Mouse (Mus musculus): ENCODE measurements at regions not wholly inside any gene's neighbourhood (a gene's known extent, or its start where the extent isn't known, plus 50 kb on each side); places are given as distances from the start of the nearest gene placed in this dataset.

DNA sequence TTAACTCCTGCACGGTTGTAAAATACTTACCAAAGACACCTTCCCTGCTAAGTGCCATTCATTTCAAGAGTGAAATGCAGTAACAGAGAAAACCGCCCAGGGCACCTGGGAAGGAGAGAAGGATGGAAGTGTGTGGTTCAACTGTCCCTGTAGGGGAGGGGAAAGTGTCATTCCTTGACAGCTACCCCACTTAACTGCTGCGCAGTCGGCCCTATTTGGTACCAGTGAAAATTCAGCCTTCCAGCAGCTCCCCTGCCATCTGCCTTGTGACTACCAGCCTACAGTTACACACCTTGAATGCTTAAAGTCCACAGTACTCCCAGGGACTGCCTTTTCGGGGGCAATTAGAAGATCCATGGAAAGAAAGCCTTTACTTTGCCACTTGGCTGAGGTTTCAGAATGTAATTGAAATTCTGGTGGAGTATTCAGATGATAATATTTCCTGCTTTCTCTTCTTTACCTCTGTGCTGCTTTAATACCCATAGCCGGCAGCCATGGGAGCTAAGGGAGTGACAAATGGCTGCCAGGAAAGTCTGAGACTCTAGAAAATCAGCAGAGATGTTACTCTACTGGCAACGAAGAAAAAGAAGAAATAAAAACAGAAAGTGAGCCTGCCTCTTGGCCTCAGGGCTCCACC is 780.5 kb downstream of the Diaph3 start:
- Histone ChIP-seq H3K4me3 (replicated peaks; ENCODE audit: low read depth, low read length) (no peak overlapping the region), H3K27ac (replicated peaks; ENCODE audit: low read depth, low read length) (peak overlapping the region; percentile 5; the same call in 1 of the 2 replicates), H3K9me3 (ENCODE audit: control insufficient read depth, low read length) (no peaks in the 10 kb centered on the region), H3K9ac (replicated peaks; ENCODE audit: low read length) (no peak overlapping the region), H3K27me3 (ENCODE audit: control insufficient read depth, insufficient read depth, low read length) (no peaks in the 10 kb centered on the region), H3K4me2 (ENCODE audit: low read length) (peak overlapping the region; percentile 21; the same call in 1 of the 2 replicates), H3K4me1 (ENCODE audit: control insufficient read depth, insufficient read depth, low read length) (peaks cover 17% of the 10 kb centered on the region; the same call in 1 of the 2 replicates), H3K36me3 (ENCODE audit: control insufficient read depth, insufficient read depth, low read length) (no peaks in the 10 kb centered on the region)
- DNase-seq: peak; percentile 57
- WGBS: 23% methylated on average over 7 of the region's 7 CpGs
- ATAC-seq (ENCODE audit: low FRiP score, low TSS enrichment): 0 out of 2 replicates have a peak, but pooled peaks have one; percentile 50

DNA sequence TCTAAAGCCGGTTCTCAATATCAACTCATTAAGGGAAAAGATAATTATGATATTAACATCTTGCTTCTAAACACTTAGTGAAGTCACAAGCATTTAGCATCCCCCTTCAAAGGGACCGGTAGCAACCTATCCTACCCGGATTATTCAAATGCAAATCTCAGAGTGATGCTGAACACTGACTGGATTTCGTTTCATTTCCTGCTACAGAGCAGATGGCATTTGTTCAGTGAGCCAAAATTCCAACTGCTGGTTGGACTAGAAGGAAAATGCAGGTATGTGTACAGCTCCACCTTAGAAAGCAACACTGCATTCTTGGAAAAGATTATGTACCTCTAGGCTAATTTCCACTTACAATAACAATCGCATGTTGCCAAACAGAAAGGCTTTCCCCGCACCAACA is 782.5 kb downstream of the Diaph3 start:
- no peak for ATAC-seq (ENCODE audit: low FRiP score, low TSS enrichment)

DNA sequence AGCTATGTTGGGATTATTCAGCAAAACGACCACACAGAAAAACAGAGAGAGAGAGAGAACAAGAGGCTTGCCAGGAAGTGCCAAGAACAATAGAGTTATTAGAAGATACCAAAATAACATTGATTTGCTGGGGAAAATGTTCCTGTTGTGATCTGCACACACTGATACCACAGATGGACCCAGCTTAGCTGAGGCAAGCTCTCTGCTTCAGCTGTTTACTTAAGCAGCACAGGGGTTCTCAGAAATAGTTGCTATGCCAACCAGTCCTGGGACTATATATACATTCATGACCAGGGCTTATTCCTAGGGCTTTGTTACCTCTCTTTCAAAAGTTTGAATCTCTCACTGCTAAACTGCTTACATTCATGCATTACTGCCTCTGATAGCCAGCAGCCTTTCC is 790.5 kb downstream of the Diaph3 start:
- DNase-seq: peak; percentile 64
- Histone ChIP-seq H3K4me3 (replicated peaks; ENCODE audit: low read depth, low read length) (no peak overlapping the region), H3K9ac (replicated peaks; ENCODE audit: low read length) (no peak overlapping the region), H3K27ac (replicated peaks; ENCODE audit: low read depth, low read length) (no peak overlapping the region), H3K27me3 (ENCODE audit: control insufficient read depth, insufficient read depth, low read length) (no peaks in the 10 kb centered on the region), H3K36me3 (ENCODE audit: control insufficient read depth, insufficient read depth, low read length) (no peaks in the 10 kb centered on the region), H3K4me1 (ENCODE audit: control insufficient read depth, insufficient read depth, low read length) (0 out of 2 replicates have a peak, but pooled peaks cover 9% of the 10 kb centered on the region), H3K9me3 (ENCODE audit: control insufficient read depth, low read length) (no peaks in the 10 kb centered on the region), H3K4me2 (ENCODE audit: low read length) (no peak overlapping the region)
- no peak for ATAC-seq (ENCODE audit: low FRiP score, low TSS enrichment)
- WGBS: 59% methylated on average over 1 of the region's 1 CpGs

More for the DNA sequence above, 782.5 kb downstream of the Diaph3 start:
- Histone ChIP-seq H3K4me1 (ENCODE audit: control insufficient read depth, insufficient read depth, low read length) (peaks cover 17% of the 10 kb centered on the region; the same call in 1 of the 2 replicates), H3K27me3 (ENCODE audit: control insufficient read depth, insufficient read depth, low read length) (no peaks in the 10 kb centered on the region), H3K36me3 (ENCODE audit: control insufficient read depth, insufficient read depth, low read length) (no peaks in the 10 kb centered on the region), H3K9me3 (ENCODE audit: control insufficient read depth, low read length) (no peaks in the 10 kb centered on the region), H3K4me3 (replicated peaks; ENCODE audit: low read depth, low read length) (no peak overlapping the region), H3K27ac (replicated peaks; ENCODE audit: low read depth, low read length) (no peak overlapping the region), H3K9ac (replicated peaks; ENCODE audit: low read length) (no peak overlapping the region), H3K4me2 (ENCODE audit: low read length) (no peak overlapping the region)
- 63% methylated on average over 6 of the region's 6 CpGs for WGBS
- no peak for DNase-seq

- H3K4me2 ChIP-seq (ENCODE audit: low read length): no peak overlapping the region
- H3K4me3 ChIP-seq (replicated peaks; ENCODE audit: low read depth, low read length): no peak overlapping the region
- DNase-seq (no peak), ATAC-seq (ENCODE audit: low FRiP score, low TSS enrichment) (no peak)
- H3K36me3 ChIP-seq (ENCODE audit: control insufficient read depth, insufficient read depth, low read length): no peaks in the 10 kb centered on the region
- H3K4me1 ChIP-seq (ENCODE audit: control insufficient read depth, insufficient read depth, low read length): no peaks in the 10 kb centered on the region
- H3K27ac ChIP-seq (replicated peaks; ENCODE audit: low read depth, low read length): no peak overlapping the region
- no peaks in the 10 kb centered on the region for H3K27me3 ChIP-seq (ENCODE audit: control insufficient read depth, insufficient read depth, low read length)
- 90% methylated on average over 6 of the region's 6 CpGs for WGBS
- no peak overlapping the region for H3K9ac ChIP-seq (replicated peaks; ENCODE audit: low read length)
- H3K9me3 ChIP-seq (ENCODE audit: control insufficient read depth, low read length): no peaks in the 10 kb centered on the region
These were observed 802.0 kb downstream of the Diaph3 start for GRCm38 (mm10) chr14:86339007-86339406.

- H3K36me3 ChIP-seq (ENCODE audit: control insufficient read depth, insufficient read depth, low read length): no peaks in the 10 kb centered on the region
- ATAC-seq (ENCODE audit: low FRiP score, low TSS enrichment) (no peak), DNase-seq (peak; percentile 48)
- H3K27ac ChIP-seq (replicated peaks; ENCODE audit: low read depth, low read length): no peak overlapping the region
- H3K27me3 ChIP-seq (ENCODE audit: control insufficient read depth, insufficient read depth, low read length): no peaks in the 10 kb centered on the region
- H3K4me3 ChIP-seq (replicated peaks; ENCODE audit: low read depth, low read length): no peak overlapping the region
- H3K9ac ChIP-seq (replicated peaks; ENCODE audit: low read length): no peak overlapping the region
- H3K4me2 ChIP-seq (ENCODE audit: low read length): no peak overlapping the region
- H3K4me1 ChIP-seq (ENCODE audit: control insufficient read depth, insufficient read depth, low read length): no peaks in the 10 kb centered on the region
- WGBS: 51% methylated on average over 5 of the region's 5 CpGs
- no peaks in the 10 kb centered on the region for H3K9me3 ChIP-seq (ENCODE audit: control insufficient read depth, low read length)
These were observed 804.0 kb downstream of the Diaph3 start for GRCm38 (mm10) chr14:86337052-86337451.

DNA sequence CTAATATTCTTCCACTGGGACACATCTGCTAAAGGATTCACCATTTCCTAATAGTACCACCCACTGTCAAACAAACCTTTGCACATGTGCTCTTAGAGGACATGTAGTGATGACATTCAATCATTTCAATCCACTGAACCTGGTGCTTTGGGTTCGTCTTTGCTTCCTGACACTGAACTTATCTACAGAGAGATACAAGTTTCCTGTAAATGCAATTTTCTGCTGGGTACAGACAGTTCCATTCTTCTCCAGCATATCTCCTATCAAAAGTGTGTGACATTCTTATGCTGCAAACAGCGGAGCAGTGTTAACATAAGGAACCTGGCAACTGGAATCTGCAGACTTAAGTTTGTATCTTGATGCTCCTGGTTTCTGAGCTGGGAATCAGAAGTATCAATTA is 805.8 kb downstream of the Diaph3 start:
- ATAC-seq (ENCODE audit: low FRiP score, low TSS enrichment): no peak
- 87% methylated on average over 2 of the region's 2 CpGs for WGBS
- Histone ChIP-seq H3K36me3 (ENCODE audit: control insufficient read depth, insufficient read depth, low read length) (no peaks in the 10 kb centered on the region), H3K4me1 (ENCODE audit: control insufficient read depth, insufficient read depth, low read length) (no peaks in the 10 kb centered on the region), H3K27ac (replicated peaks; ENCODE audit: low read depth, low read length) (no peak overlapping the region), H3K4me3 (replicated peaks; ENCODE audit: low read depth, low read length) (no peak overlapping the region), H3K27me3 (ENCODE audit: control insufficient read depth, insufficient read depth, low read length) (no peaks in the 10 kb centered on the region), H3K9me3 (ENCODE audit: control insufficient read depth, low read length) (no peaks in the 10 kb centered on the region), H3K4me2 (ENCODE audit: low read length) (no peak overlapping the region), H3K9ac (replicated peaks; ENCODE audit: low read length) (no peak overlapping the region)
- DNase-seq: no peak

DNA sequence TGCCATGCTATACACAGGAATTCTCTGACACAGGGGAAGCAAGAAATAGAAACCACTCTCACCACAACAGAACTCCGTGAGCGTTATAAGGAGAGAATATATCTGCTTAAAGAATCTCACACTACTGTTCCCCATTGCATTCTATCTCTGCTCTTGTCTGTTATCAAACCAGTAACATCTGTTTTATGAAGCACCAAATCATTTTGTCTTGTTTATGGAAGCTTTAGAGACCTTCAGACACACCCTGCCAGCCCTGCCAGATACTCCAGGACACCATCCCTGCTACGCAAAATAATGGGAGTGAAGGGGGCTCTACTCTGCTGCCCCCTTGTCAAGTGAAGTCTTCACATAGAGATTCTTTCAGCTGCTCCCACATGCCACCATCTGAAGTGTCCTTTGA is 811.9 kb downstream of the Diaph3 start:
- no peaks in the 10 kb centered on the region for H3K4me1 ChIP-seq (ENCODE audit: control insufficient read depth, insufficient read depth, low read length)
- H3K9me3 ChIP-seq (ENCODE audit: control insufficient read depth, low read length): no peaks in the 10 kb centered on the region
- no peak overlapping the region for H3K9ac ChIP-seq (replicated peaks; ENCODE audit: low read length)
- H3K4me3 ChIP-seq (replicated peaks; ENCODE audit: low read depth, low read length): no peak overlapping the region
- no peak overlapping the region for H3K4me2 ChIP-seq (ENCODE audit: low read length)
- DNase-seq (no peak), ATAC-seq (ENCODE audit: low FRiP score, low TSS enrichment) (no peak)
- no peak overlapping the region for H3K27ac ChIP-seq (replicated peaks; ENCODE audit: low read depth, low read length)
- H3K36me3 ChIP-seq (ENCODE audit: control insufficient read depth, insufficient read depth, low read length): no peaks in the 10 kb centered on the region
- H3K27me3 ChIP-seq (ENCODE audit: control insufficient read depth, insufficient read depth, low read length): no peaks in the 10 kb centered on the region
- 78% methylated on average over 3 of the region's 3 CpGs for WGBS

DNA sequence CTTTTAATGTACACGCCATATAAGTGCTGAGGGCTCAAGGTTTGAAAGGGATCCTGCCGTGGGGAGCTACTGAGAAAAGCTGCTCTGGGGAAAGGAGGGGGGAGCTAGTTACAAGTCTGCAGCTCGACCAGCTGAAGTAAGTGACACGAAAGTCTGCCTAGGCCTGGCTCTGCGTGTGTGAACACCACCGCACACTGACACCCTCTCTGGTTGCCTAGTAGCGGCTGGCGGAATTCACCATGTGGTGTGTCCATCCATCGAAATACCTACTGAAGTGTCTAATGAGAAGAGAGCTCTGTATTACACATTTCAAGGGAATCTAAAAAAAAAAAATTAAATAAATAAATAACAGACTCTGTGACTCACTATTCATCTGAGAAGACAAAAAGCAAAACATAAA is 813.4 kb downstream of the Diaph3 start:
- H3K27ac ChIP-seq (replicated peaks; ENCODE audit: low read depth, low read length): no peak overlapping the region
- H3K9me3 ChIP-seq (ENCODE audit: control insufficient read depth, low read length): no peaks in the 10 kb centered on the region
- no peaks in the 10 kb centered on the region for H3K27me3 ChIP-seq (ENCODE audit: control insufficient read depth, insufficient read depth, low read length)
- no peaks in the 10 kb centered on the region for H3K36me3 ChIP-seq (ENCODE audit: control insufficient read depth, insufficient read depth, low read length)
- DNase-seq: peak; percentile 51
- ATAC-seq (ENCODE audit: low FRiP score, low TSS enrichment): no peak
- no peak overlapping the region for H3K4me3 ChIP-seq (replicated peaks; ENCODE audit: low read depth, low read length)
- no peak overlapping the region for H3K4me2 ChIP-seq (ENCODE audit: low read length)
- H3K9ac ChIP-seq (replicated peaks; ENCODE audit: low read length): no peak overlapping the region
- H3K4me1 ChIP-seq (ENCODE audit: control insufficient read depth, insufficient read depth, low read length): no peaks in the 10 kb centered on the region
- WGBS: 42% methylated on average over 9 of the region's 9 CpGs

DNA sequence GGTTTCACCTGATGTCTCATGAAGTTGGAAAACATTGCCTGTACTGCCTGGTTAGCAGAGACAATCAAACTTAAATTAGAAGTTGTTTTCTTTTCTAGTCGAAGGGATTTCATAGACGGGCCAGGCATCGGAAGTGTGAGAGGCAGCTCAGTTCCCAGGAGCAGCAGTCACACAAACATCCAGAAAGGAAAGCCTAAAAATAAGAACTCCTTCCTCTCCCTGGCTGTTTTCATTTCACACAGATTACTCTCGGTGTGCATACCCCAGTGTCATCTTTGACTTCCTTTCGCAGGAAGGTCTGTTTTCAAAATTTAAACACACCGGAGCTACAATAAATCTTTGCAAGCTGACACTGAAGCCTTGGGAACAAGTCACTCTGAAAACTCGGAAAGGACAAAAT is 818.7 kb downstream of the Diaph3 start:
- ATAC-seq (ENCODE audit: low FRiP score, low TSS enrichment): no peak
- no peak overlapping the region for H3K27ac ChIP-seq (replicated peaks; ENCODE audit: low read depth, low read length)
- no peaks in the 10 kb centered on the region for H3K36me3 ChIP-seq (ENCODE audit: control insufficient read depth, insufficient read depth, low read length)
- H3K27me3 ChIP-seq (ENCODE audit: control insufficient read depth, insufficient read depth, low read length): no peaks in the 10 kb centered on the region
- no peak overlapping the region for H3K9ac ChIP-seq (replicated peaks; ENCODE audit: low read length)
- H3K4me3 ChIP-seq (replicated peaks; ENCODE audit: low read depth, low read length): no peak overlapping the region
- no peak overlapping the region for H3K4me2 ChIP-seq (ENCODE audit: low read length)
- no peak for DNase-seq
- WGBS: 84% methylated on average over 7 of the region's 7 CpGs
- H3K4me1 ChIP-seq (ENCODE audit: control insufficient read depth, insufficient read depth, low read length): no peaks in the 10 kb centered on the region
- no peaks in the 10 kb centered on the region for H3K9me3 ChIP-seq (ENCODE audit: control insufficient read depth, low read length)

All from midbrain, embryonic 14.5 days (tissue).